9 mouse cellular contexts compared by ENCODE assay signal in the genomic region with DNA sequence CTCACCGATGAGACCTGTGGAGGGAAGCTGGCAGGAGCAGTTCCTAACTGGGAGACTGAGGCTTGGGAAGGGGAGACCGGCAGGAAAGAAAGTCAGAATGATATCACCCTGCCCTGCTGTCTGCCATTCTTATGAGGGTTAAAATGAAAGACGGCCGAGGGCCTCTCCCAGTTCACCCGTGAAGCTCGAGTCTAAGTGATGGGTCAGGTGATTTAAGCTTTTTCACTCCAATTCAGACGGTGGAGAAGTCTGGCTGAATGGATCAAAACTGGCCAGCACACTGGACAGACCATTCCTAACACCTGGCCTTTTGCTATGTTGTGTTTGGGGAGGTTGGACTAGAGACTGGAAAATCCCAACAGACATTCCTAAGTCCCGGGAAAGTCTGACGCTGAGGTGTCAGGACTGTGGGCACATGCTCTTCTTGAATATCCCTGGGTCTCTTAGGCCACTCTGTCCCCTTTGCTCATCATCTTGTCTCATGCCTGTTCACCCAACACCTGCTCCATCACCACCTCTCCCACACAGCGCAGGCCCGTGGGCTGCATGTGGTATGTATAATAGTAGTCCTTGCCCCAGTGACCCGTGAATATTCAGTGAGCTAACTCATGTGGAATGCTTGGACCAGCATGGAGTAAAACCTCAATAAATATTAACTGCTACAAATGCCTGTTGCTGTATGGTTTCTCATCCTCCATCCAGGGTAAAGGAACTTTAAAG. TPM values are rescaled to one million over a fixed set of nuclear protein-coding genes. Genes with fewer than 3 reads are reported as not detected.
DNase-seq lines count a peak whose midpoint lies in the region; ATAC-seq and TF ChIP-seq lines count a peak whose summit lies in the region.
"Had no signal": no experiment of that assay in that cellular context is flagged by ENCODE, and none has a peak within 500 bp of the region (broad histone marks: within the 10 kb centered on the region; RNA-seq: fewer than 3 reads in every experiment).

No protein-coding gene starts in this region.

- H3K4me2 ChIP-seq in hindbrain, embryonic 11.5 days (replicated peaks; ENCODE audit: low read depth, low read length): peak overlapping the region; percentile 63
- peak overlapping the region; percentile 55 for H3K4me2 ChIP-seq in limb, embryonic 14.5 days (replicated peaks; ENCODE audit: low read depth, low read length, severe bottlenecking)

- TF ChIP-seq POLR2A in limb, embryonic 14.5 days (IDR thresholded peaks at IDR 0.05; ENCODE audit: borderline replicate concordance, extremely low read depth, insufficient read depth, insufficient read length): no peak; the same call in 1 of the 2 replicates

- 31% methylated on average over 12 of the region's 12 CpGs for WGBS in hindbrain, embryonic 11.5 days
- 20% methylated on average over 12 of the region's 12 CpGs for WGBS in limb, embryonic 14.5 days

- H3K4me1 ChIP-seq in hindbrain, embryonic 11.5 days (replicated peaks; ENCODE audit: control insufficient read depth, insufficient read depth, low read length): peaks cover 9% of the 10 kb centered on the region; the same call in 1 of the 2 replicates
- peaks cover 43% of the 10 kb centered on the region for H3K4me1 ChIP-seq in limb, embryonic 14.5 days (ENCODE audit: control insufficient read depth, insufficient read depth, low read length)

- peak; percentile 19 for DNase-seq in cerebellum, adult 9-11 months
- DNase-seq in cerebellum, adult 8-10 months: no peak
- no peak for DNase-seq in hindbrain, embryonic 11.5 days (ENCODE audit: low spot score)
- no peak for DNase-seq in limb, embryonic 14.5 days (ENCODE audit: low spot score)
- peak; percentile 55 for DNase-seq in skeletal muscle tissue, adult 2 months (ENCODE audit: low read depth, low spot score)
- no peak for DNase-seq in adrenal gland, postnatal 36 days
- DNase-seq in cerebellum, postnatal 14 days: no peak

- H3K27me3 ChIP-seq in hindbrain, embryonic 11.5 days (ENCODE audit: control insufficient read depth, insufficient read depth, low read length): no peaks in the 10 kb centered on the region
- no peaks in the 10 kb centered on the region for H3K27me3 ChIP-seq in limb, embryonic 14.5 days (ENCODE audit: control insufficient read depth, insufficient read depth, low read length)

- ATAC-seq in activated CD4-positive, CD25-positive, alpha-beta regulatory T cell, adult 4 months: peak; percentile 16
- no peak for ATAC-seq in hindbrain, embryonic 11.5 days (ENCODE audit: low FRiP score)
- peak; percentile 27; the same call in 1 of the 2 replicates for ATAC-seq in limb, embryonic 14.5 days (ENCODE audit: low FRiP score, low read depth)

- no peaks in the 10 kb centered on the region for H3K9me3 ChIP-seq in hindbrain, embryonic 11.5 days (ENCODE audit: control insufficient read depth, low read length)
- H3K9me3 ChIP-seq in limb, embryonic 14.5 days (ENCODE audit: control insufficient read depth, low read length): no peaks in the 10 kb centered on the region

- peak overlapping the region; percentile 38 for H3K9ac ChIP-seq in hindbrain, embryonic 11.5 days (ENCODE audit: low read depth, low read length)
- H3K9ac ChIP-seq in limb, embryonic 14.5 days (ENCODE audit: low read depth, low read length, severe bottlenecking): peak overlapping the region; percentile 43

- no peaks in the 10 kb centered on the region for H3K36me3 ChIP-seq in hindbrain, embryonic 11.5 days (ENCODE audit: control insufficient read depth, insufficient read depth, low read length)
- no peaks in the 10 kb centered on the region for H3K36me3 ChIP-seq in limb, embryonic 14.5 days (ENCODE audit: control insufficient read depth, insufficient read depth, low read length)

- H3K27ac ChIP-seq in hindbrain, embryonic 11.5 days (ENCODE audit: low read depth, low read length): peak overlapping the region; percentile 75
- peak overlapping the region; percentile 82 for H3K27ac ChIP-seq in limb, embryonic 14.5 days (replicated peaks; ENCODE audit: low read depth, low read length)

- H3K4me3 ChIP-seq in hindbrain, embryonic 11.5 days (ENCODE audit: low read depth, low read length): peak overlapping the region; percentile 34
- peak overlapping the region; percentile 40 for H3K4me3 ChIP-seq in limb, embryonic 14.5 days (replicated peaks; ENCODE audit: low read length)

RNA-seq across cellular contexts. Expression of a gene that starts 11.4 kb away (rescaled TPM):
- polyA plus RNA-seq in activated CD4-positive, CD25-positive, alpha-beta regulatory T cell, adult 4 months (2017; shearing (Covaris generic)): not detected
- not detected in 2 replicates for polyA plus RNA-seq in hindbrain, embryonic 11.5 days (2014; fragmentation: Nextera tagmentation; extraction: Ambion mirVana)
- polyA plus RNA-seq in limb, embryonic 14.5 days (2012; rRNA removed): 0.33 TPM in 2 replicates
- polyA plus RNA-seq in limb, embryonic 14.5 days (2014; fragmentation: Nextera tagmentation; extraction: Ambion mirVana): 0.18 and 0.30 TPM in 2 replicates
- total RNA-seq in adrenal gland, postnatal 36 days (2021): not detected
- total RNA-seq: hematopoietic stem cell, adult 5-6 weeks had no signal

RNA-seq across cellular contexts. Expression of a gene that starts 20.8 kb away (rescaled TPM):
- 100 to 1,000 TPM; 174 to 181 TPM for polyA plus RNA-seq in activated CD4-positive, CD25-positive, alpha-beta regulatory T cell, adult 4 months (2017; shearing (Covaris generic))
- polyA plus RNA-seq in hindbrain, embryonic 11.5 days (2014; fragmentation: Nextera tagmentation; extraction: Ambion mirVana): 107 and 108 TPM in 2 replicates
- polyA plus RNA-seq in limb, embryonic 14.5 days (2012; rRNA removed): 18.6 TPM in 2 replicates
- polyA plus RNA-seq in limb, embryonic 14.5 days (2014; fragmentation: Nextera tagmentation; extraction: Ambion mirVana): 26.2 and 26.4 TPM in 2 replicates
- total RNA-seq in adrenal gland, postnatal 36 days (2021): 10 to 100 TPM; 38.7 to 39.1 TPM

Comparison
In these comparisons a context has a peak if more than half of its experiments do, and no peak if none do; other contexts are left out.
1. DNase-seq: peak in cerebellum, adult 9-11 months (single experiment) and skeletal muscle tissue, adult 2 months (single experiment); none in cerebellum, adult 8-10 months (single experiment), hindbrain, embryonic 11.5 days (single experiment), limb, embryonic 14.5 days (single experiment), adrenal gland, postnatal 36 days (0 of 2) and cerebellum, postnatal 14 days (0 of 2).